Mouse (Mus musculus) embryonic facial prominence, embryonic 15.5 days (tissue): ENCODE measurements at regions not wholly inside any gene's neighbourhood (a gene's known extent, or its start where the extent isn't known, plus 50 kb on each side); places are given as distances from the start of the nearest gene placed in this dataset.

ENCODE experiments used
- ATAC-seq: fragments of 200-750 bp; cut with Nextera tagmentation; 2 replicates; pipeline ENCODE4 v1.8.0; 2017; ENCODE audit warnings: low read depth, moderate TSS enrichment; ENCODE audit not compliant: insufficient number of reproducible peaks, low FRiP score, low TSS enrichment
- H3K27ac ChIP-seq: fragments of 300-500 bp; sonication (generic); replicated peaks from 2 replicates; pipeline ENCODE4 v1.5.1; 2015; ENCODE audit warnings: mild to moderate bottlenecking, inconsistent platforms
- H3K27me3 ChIP-seq: fragments of 300-500 bp; sonication (generic); 2 replicates; pipeline ENCODE4 v1.6.1; 2015; ENCODE audit warnings: inconsistent platforms
- H3K36me3 ChIP-seq: fragments of 300-500 bp; sonication (generic); 2 replicates; pipeline ENCODE4 v1.6.1; 2015; ENCODE audit warnings: mild to moderate bottlenecking, inconsistent platforms
- H3K4me1 ChIP-seq: fragments of 300-500 bp; sonication (generic); 2 replicates; pipeline ENCODE4 v1.6.1; 2015; ENCODE audit warnings: inconsistent platforms
- H3K4me2 ChIP-seq: fragments of 300-500 bp; sonication (generic); replicated peaks from 2 replicates; pipeline ENCODE4 v1.6.1; 2015; ENCODE audit warnings: mild to moderate bottlenecking, inconsistent platforms
- H3K4me3 ChIP-seq: fragments of 300-500 bp; sonication (generic); replicated peaks from 2 replicates; pipeline ENCODE4 v1.5.1; 2015; ENCODE audit warnings: mild to moderate bottlenecking, inconsistent platforms
- H3K9ac ChIP-seq: fragments of 300-500 bp; sonication (generic); 2 replicates; pipeline ENCODE4 v1.6.1; 2015; ENCODE audit warnings: inconsistent platforms
- H3K9me3 ChIP-seq: fragments of 300-500 bp; sonication (generic); replicated peaks from 2 replicates; pipeline ENCODE4 v1.6.1; 2016; ENCODE audit warnings: inconsistent platforms
- WGBS: fragments of 180-500 bp; shearing (Covaris S2); methylation state at CpG from one replicate; pipeline ENCODE4 v1.1.7; 2015; 5-methylcytosine and 5-hydroxymethylcytosine counted together

DNA sequence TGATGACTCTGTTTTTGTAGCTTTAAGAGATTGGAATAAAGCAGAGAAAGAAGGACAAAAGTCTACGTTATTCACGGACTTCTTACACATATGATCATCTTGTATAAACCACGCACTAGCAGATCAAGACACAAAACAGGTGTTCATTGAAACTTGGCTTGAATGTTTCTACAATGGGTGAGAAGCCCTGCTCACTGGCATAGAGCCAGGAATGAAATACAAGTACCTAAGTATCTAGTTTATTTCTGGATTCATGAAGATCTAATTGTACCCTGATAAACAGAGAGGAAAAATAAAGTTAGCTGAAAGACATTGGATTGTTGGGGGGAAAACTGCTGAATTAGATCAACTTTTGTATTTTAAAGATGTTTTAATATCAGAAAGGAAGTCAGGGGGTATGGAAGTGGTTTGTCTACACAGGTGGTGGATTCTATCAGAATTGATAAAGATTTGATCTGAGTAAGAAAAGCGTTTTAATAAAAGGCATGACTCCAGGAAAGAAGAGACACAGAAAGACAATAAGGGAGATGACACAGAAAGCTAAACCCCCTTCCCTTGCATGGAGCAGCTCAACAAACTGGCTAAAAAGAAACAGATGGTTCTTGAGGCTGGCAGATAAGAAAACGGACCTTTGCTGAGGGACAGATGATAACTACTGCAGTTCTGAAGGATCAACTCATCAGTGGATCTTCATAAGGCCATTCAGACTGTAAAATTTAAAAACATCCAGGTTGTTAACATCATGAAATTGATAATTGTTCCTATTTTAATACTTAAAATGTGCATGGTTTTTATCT is 777.9 kb upstream of the Foxg1 start:
- 70% methylated on average over 5 of the region's 5 CpGs for WGBS
- ATAC-seq: no peak
- H3K27me3 ChIP-seq: no peaks in the 10 kb centered on the region
- no peak overlapping the region for H3K4me3 ChIP-seq
- H3K9me3 ChIP-seq: no peaks in the 10 kb centered on the region
- H3K27ac ChIP-seq: no peak overlapping the region
- no peaks in the 10 kb centered on the region for H3K36me3 ChIP-seq
- H3K4me1 ChIP-seq: no peaks in the 10 kb centered on the region
- no peak overlapping the region for H3K9ac ChIP-seq
- no peak overlapping the region for H3K4me2 ChIP-seq

DNA sequence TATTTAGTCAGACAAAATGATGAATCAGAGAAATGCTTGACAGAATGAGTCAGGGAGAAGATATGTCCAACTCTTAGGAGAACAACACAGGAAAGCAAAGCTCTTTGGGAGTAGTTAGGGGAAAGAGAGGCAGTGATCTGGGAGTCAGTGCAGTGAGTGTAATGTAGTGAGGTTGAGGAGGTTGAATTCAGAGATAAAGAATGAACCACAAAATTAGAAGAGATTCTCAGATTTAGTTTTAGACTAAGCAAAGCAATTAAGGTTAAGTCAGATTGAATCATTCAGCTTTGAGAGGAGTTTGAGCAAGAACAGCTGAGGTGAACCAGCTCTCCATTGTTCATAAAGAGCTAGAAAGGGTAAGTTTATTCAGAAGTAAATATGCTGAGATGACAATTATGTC is 777.0 kb upstream of the Foxg1 start:
- Histone ChIP-seq H3K27me3 (no peaks in the 10 kb centered on the region), H3K9me3 (no peaks in the 10 kb centered on the region), H3K4me3 (no peak overlapping the region), H3K9ac (no peak overlapping the region), H3K36me3 (no peaks in the 10 kb centered on the region), H3K4me1 (no peaks in the 10 kb centered on the region), H3K4me2 (no peak overlapping the region), H3K27ac (no peak overlapping the region)
- no peak for ATAC-seq

DNA sequence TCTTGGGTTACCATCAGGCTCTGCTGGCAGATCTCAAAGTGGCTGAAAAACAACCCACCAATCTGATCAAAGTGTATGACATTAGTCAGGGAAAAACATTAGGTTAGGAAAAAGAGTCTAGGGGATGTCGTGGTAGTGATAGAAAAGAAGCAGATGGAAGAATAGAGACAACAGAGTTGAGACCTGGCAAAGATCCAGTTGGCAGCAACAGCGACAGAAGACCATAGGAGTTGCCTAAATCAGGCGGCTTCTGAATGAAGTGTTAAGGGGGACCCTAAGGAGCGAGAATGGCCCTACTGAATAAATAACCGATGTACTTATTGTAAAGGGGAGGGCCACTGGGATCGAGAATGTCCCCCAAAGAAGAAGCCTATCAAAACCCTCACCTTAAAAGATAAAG is 773.1 kb upstream of the Foxg1 start:
- Histone ChIP-seq H3K4me1 (no peaks in the 10 kb centered on the region), H3K9me3 (no peaks in the 10 kb centered on the region), H3K4me2 (no peak overlapping the region), H3K27me3 (no peaks in the 10 kb centered on the region), H3K36me3 (no peaks in the 10 kb centered on the region), H3K27ac (no peak overlapping the region), H3K9ac (no peak overlapping the region), H3K4me3 (no peak overlapping the region)
- 85% methylated on average over 6 of the region's 6 CpGs for WGBS
- ATAC-seq: no peak

DNA sequence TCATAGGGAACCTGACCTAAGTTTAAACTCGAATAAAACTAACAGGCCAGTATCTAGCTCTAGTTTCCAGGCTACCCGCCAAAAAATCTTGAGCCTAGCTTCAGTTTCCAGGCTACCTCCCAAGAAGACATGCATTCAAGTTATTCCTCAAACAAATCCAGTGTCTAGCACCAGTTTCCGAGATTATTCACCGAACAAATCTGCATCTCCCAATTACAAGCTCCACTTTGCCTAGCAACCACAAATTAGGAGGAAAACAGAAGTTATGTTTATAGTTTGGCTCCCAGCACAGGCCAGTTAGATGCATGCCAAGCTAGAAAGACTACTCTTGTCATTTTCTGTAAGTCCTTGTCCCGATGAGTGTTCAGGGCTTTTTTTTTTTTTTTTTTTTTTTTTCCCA is 770.4 kb upstream of the Foxg1 start:
- H3K27ac ChIP-seq: no peak overlapping the region
- H3K4me2 ChIP-seq: no peak overlapping the region
- 78% methylated on average over 5 of the region's 5 CpGs for WGBS
- H3K9me3 ChIP-seq: no peaks in the 10 kb centered on the region
- no peaks in the 10 kb centered on the region for H3K4me1 ChIP-seq
- ATAC-seq: no peak
- no peak overlapping the region for H3K4me3 ChIP-seq
- H3K9ac ChIP-seq: no peak overlapping the region
- no peaks in the 10 kb centered on the region for H3K36me3 ChIP-seq
- no peaks in the 10 kb centered on the region for H3K27me3 ChIP-seq

DNA sequence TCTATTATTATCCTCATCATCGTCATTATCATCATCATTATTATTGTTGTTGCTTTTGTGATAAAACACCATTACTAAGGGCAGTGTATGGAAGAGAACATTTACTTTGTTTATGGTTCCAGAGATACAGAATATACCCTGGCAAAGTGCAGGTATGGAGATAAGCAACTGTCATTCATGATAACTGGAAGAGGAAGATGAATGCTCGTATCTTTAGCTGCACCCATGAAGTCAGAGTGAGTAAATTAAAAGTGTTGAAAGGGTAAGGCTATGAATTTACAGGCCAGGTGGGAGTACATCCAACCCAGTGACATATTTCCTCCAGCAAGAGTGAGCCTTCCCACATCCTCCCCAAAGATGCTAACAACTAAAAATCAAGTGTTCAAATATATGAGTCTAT is 766.1 kb upstream of the Foxg1 start:
- ATAC-seq: no peak
- Histone ChIP-seq H3K27ac (no peak overlapping the region), H3K4me3 (no peak overlapping the region), H3K27me3 (no peaks in the 10 kb centered on the region), H3K36me3 (no peaks in the 10 kb centered on the region), H3K4me2 (no peak overlapping the region), H3K9me3 (no peaks in the 10 kb centered on the region), H3K4me1 (no peaks in the 10 kb centered on the region), H3K9ac (no peak overlapping the region)
- WGBS: 85% methylated on average over 2 of the region's 2 CpGs

DNA sequence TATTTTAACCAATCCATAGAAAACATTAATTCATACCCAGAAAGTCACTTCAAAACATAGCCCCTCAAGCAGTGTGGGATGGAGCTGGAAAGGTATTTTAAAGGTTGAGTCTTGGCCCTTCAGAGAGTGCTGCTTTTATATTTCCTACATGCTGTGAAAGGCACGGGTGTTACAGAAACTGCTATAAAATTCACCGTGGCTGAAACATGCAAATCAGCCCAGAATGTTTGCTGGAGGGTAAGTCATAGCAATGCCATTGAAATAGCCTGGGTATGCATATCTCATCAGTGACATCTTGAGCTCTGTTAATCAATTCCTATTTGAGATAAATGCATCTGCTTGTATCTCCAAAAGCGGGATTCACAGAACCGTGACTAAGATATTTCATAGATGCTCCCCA is 748.9 kb upstream of the Foxg1 start:
- no peaks in the 10 kb centered on the region for H3K27me3 ChIP-seq

DNA sequence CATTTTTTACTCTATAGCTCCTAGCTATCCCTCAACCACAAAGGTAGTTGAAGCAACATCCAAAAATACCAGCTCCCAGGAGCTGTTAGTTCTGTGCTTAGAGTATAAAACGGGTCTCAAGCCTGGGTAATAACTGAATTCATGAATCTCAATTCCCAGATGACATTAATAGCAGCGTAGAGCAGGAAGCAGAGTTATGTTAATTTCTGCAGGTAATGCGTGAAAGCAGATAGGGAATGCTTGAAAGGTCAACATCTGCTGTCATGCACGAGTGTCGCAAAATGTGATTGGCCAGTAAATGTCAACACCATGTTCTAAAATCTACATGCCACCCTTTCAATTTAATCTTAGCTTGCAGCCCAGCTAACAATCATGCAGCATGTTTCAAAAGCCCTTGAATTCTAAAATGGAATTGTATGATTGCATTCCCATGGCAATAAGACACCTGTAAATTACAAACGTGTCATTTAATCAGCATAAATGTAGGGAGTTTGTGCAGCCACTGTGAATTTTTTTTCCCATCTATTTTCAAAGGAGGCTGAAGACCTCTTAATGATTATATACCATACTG is 747.7 kb upstream of the Foxg1 start:
- Histone ChIP-seq H3K9ac (no peak overlapping the region), H3K27me3 (no peaks in the 10 kb centered on the region), H3K4me2 (no peak overlapping the region), H3K4me3 (no peak overlapping the region), H3K36me3 (no peaks in the 10 kb centered on the region), H3K4me1 (no peaks in the 10 kb centered on the region), H3K27ac (no peak overlapping the region), H3K9me3 (no peaks in the 10 kb centered on the region)
- no peak for ATAC-seq
- 63% methylated on average over 6 of the region's 6 CpGs for WGBS

More for the DNA sequence above, 748.9 kb upstream of the Foxg1 start:
- no peak overlapping the region for H3K4me2 ChIP-seq
- 54% methylated on average over 4 of the region's 4 CpGs for WGBS
- H3K27ac ChIP-seq: no peak overlapping the region
- no peak overlapping the region for H3K9ac ChIP-seq
- no peaks in the 10 kb centered on the region for H3K9me3 ChIP-seq
- no peaks in the 10 kb centered on the region for H3K36me3 ChIP-seq
- no peak overlapping the region for H3K4me3 ChIP-seq
- ATAC-seq: no peak
- no peaks in the 10 kb centered on the region for H3K4me1 ChIP-seq

DNA sequence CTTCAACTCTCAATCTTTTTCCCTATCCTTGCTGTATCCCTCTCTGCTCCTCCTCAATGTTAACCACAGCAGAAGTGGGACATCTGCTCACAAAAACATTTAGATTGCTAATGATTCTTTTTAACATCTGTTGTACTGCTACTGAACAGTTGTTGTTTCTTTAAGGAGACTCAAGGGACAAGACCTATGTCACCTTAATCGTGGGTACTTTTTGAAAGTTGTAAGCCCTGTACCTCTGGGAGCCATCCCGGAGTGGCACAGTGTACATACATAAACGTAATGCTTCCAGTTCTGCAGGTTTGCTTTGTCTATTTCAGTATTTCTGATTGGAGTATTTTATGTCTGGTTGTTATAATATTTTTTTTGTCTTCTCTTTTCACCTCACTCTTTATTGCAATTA is 740.5 kb upstream of the Foxg1 start:
- no peaks in the 10 kb centered on the region for H3K36me3 ChIP-seq
- no peak overlapping the region for H3K4me2 ChIP-seq
- no peak overlapping the region for H3K27ac ChIP-seq
- WGBS: 47% methylated on average over 3 of the region's 3 CpGs
- H3K4me1 ChIP-seq: no peaks in the 10 kb centered on the region
- H3K9ac ChIP-seq: no peak overlapping the region
- H3K4me3 ChIP-seq: no peak overlapping the region
- H3K9me3 ChIP-seq: no peaks in the 10 kb centered on the region
- ATAC-seq: no peak
- no peaks in the 10 kb centered on the region for H3K27me3 ChIP-seq

- Histone ChIP-seq H3K9ac (no peak overlapping the region), H3K4me3 (no peak overlapping the region), H3K27me3 (no peaks in the 10 kb centered on the region), H3K4me1 (no peaks in the 10 kb centered on the region), H3K4me2 (no peak overlapping the region), H3K36me3 (no peaks in the 10 kb centered on the region), H3K27ac (no peak overlapping the region), H3K9me3 (no peaks in the 10 kb centered on the region)
- ATAC-seq: no peak
- 59% methylated on average over 2 of the region's 2 CpGs for WGBS
Observed at GRCm38 (mm10) chr12:48645135-48645534, 737.3 kb upstream of the Foxg1 start.

DNA sequence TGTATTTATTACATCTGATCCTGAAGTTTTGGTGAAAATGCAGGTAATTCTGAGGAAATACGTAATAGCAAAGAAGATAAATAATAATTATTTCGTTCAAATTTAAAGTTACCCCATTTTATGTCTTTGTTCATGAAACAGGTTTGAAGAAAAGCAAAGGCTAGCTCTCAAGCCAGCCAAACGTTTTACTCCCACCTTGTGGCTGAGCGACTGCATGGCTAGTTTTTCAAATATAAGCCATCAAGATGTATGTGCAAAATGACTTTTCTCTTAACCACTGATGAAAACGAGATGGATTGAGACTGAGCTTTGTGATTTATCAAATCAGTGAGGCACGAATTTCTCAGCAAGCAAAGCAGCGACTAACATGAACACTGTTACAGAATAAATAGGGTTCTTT is 736.5 kb upstream of the Foxg1 start:
- H3K4me3 ChIP-seq: no peak overlapping the region
- H3K9me3 ChIP-seq: no peaks in the 10 kb centered on the region
- H3K9ac ChIP-seq: no peak overlapping the region
- no peaks in the 10 kb centered on the region for H3K4me1 ChIP-seq
- no peak overlapping the region for H3K4me2 ChIP-seq
- no peak overlapping the region for H3K27ac ChIP-seq
- no peaks in the 10 kb centered on the region for H3K36me3 ChIP-seq
- 46% methylated on average over 7 of the region's 7 CpGs for WGBS
- no peaks in the 10 kb centered on the region for H3K27me3 ChIP-seq
- ATAC-seq: no peak

- Histone ChIP-seq H3K36me3 (no peaks in the 10 kb centered on the region), H3K9ac (no peak overlapping the region), H3K4me1 (no peaks in the 10 kb centered on the region), H3K9me3 (no peaks in the 10 kb centered on the region), H3K4me3 (no peak overlapping the region), H3K27me3 (no peaks in the 10 kb centered on the region), H3K4me2 (no peak overlapping the region), H3K27ac (no peak overlapping the region)
- no peak for ATAC-seq
- WGBS: 48% methylated on average over 2 of the region's 2 CpGs
Observed at GRCm38 (mm10) chr12:48675176-48675575, 707.3 kb upstream of the Foxg1 start.

DNA sequence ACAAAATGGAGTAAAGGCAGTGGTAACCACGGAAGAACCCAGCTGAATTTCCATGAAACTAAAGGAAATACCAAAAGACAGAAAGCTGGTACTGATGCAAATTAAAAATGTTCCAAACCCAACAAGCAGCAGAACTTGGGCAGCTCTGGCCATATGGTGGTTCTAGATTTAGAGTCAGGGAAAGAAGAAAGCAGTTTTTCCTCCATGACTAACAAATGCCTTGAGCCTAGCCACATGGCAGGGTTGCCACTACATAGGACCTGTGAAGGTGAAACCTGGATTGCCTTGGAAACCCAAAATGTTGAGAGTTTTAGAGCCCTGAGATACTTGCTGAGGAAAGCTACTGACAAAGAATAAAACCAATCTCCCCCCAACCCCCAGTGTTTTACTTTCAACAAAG is 701.5 kb upstream of the Foxg1 start:
- Histone ChIP-seq H3K27me3 (no peaks in the 10 kb centered on the region), H3K4me1 (no peaks in the 10 kb centered on the region), H3K9me3 (no peaks in the 10 kb centered on the region), H3K36me3 (no peaks in the 10 kb centered on the region), H3K27ac (no peak overlapping the region), H3K4me2 (no peak overlapping the region), H3K4me3 (no peak overlapping the region), H3K9ac (no peak overlapping the region)
- 52% methylated on average over 1 of the region's 1 CpGs for WGBS
- ATAC-seq: no peak
